Mouse (Mus musculus) midbrain, embryonic 15.5 days (tissue): ENCODE data around the gene Il17rd. TPM values are rescaled to one million over a fixed set of nuclear protein-coding genes. Genes with fewer than 3 reads are reported as not detected.

Experiments
- polyA plus RNA-seq: library from polyadenylated mRNA; unstranded; fragments of >200 nt; fragmentation: Nextera tagmentation; extraction: Ambion mirVana; gene quantifications from 2 replicates; pipeline ENCODE4 v1.2.1, GENCODE M21; 2015

The Il17rd gene
- polyA plus RNA-seq, 1 experiment from 2014 or later, result 2.2 TPM

Other genes starting within 250 kb of the Il17rd start
- gene Asb14, start 144.4 kb upstream of the Il17rd start, polyA plus RNA-seq, result 0.18 and 0.48 TPM in 2 replicates
- 53.1 and 55.8 TPM in 2 replicates for gene Appl1, start 67.7 kb upstream of the Il17rd start, polyA plus RNA-seq
- 0.23 and 0.29 TPM in 2 replicates for gene Hesx1, start 44.5 kb upstream of the Il17rd start, polyA plus RNA-seq
- gene Arhgef3, start 76.0 kb downstream of the Il17rd start, polyA plus RNA-seq, result 6.3 and 6.8 TPM in 2 replicates